Mouse (Mus musculus) G1E (cell line): ENCODE measurements around the gene Pik3cd. TPM values are rescaled to one million over a fixed set of nuclear protein-coding genes. Genes with fewer than 3 reads are reported as not detected.

Source experiments
- ATAC-seq: 2 replicates; pipeline ENCODE4 v1.8.0; 2016; ENCODE audit warnings: mild to moderate bottlenecking; ENCODE audit not compliant: insufficient number of reproducible peaks, poor library complexity, low FRiP score, severe bottlenecking; ENCODE audit errors: extremely low read depth
- DNase-seq: peaks from one replicate; pipeline ENCODE4 v3.0.0; 2012; ENCODE audit warnings: low spot score
- H3K27me3 ChIP-seq: 2 replicates; pipeline ENCODE4 v1.6.1; 2012; ENCODE audit warnings: mild to moderate bottlenecking, low read length, inconsistent platforms; ENCODE audit not compliant: insufficient read depth
- H3K36me3 ChIP-seq: replicated peaks from 2 replicates; pipeline ENCODE3; 2012; ENCODE audit warnings: mild to moderate bottlenecking, inconsistent platforms
- H3K4me1 ChIP-seq: 2 replicates; pipeline ENCODE4 v1.6.1; 2012; ENCODE audit warnings: low read depth, low read length, inconsistent platforms, mixed read lengths; ENCODE audit not compliant: insufficient read depth
- H3K4me3 ChIP-seq: 2 replicates; pipeline ENCODE4 v1.5.1; 2012; ENCODE audit warnings: low read depth, mild to moderate bottlenecking, inconsistent platforms, low read length, moderate library complexity, mixed read lengths
- H3K9me3 ChIP-seq: replicated peaks from 2 replicates; pipeline ENCODE4 v1.6.1; 2012; ENCODE audit warnings: inconsistent platforms
- CTCF ChIP-seq: IDR thresholded peaks from 2 replicates; pipeline ENCODE4 v1.5.1; 2012; ENCODE audit warnings: low read depth, low read length, inconsistent platforms, mixed read lengths
- GATA1 ChIP-seq: IDR thresholded peaks from 2 replicates; pipeline ENCODE4 v1.6.1; 2012; ENCODE audit warnings: borderline replicate concordance, low read length, inconsistent platforms, mixed read lengths
- GATA2 ChIP-seq: IDR thresholded peaks from 2 replicates; pipeline ENCODE4 v1.6.1; 2012; ENCODE audit warnings: low read depth, low read length, inconsistent platforms, borderline replicate concordance
- POLR2AphosphoS5 ChIP-seq: IDR thresholded peaks from 2 replicates; pipeline ENCODE4 v1.6.1; 2012; ENCODE audit warnings: low read depth, low read length, inconsistent platforms; ENCODE audit not compliant: insufficient replicate concordance
- TAL1 ChIP-seq: conservative IDR thresholded peaks from 2 replicates; pipeline ENCODE4 v1.6.1; 2012; ENCODE audit warnings: low read depth, low read length, inconsistent platforms, mixed read lengths
- polyA plus RNA-seq: library from polyadenylated mRNA; stranded (reverse); fragments of >175 nt; gene quantifications from 2 replicates; pipeline ENCODE4 v1.2.3, GENCODE M21; 2012
- total RNA-seq, 2 experiments: library from RNA; stranded (forward) in 1 of 2; stranded (reverse) in 1 of 2; fragments of 200-1000 nt in 1 of 2; fragments of >200 nt in 1 of 2; fragmentation: Nextera tagmentation in 1 of 2; gene quantifications; 2 replicates each; pipeline ENCODE4 v1.2.3; 2014 to 2017

Gene Pik3cd
- total and polyA plus RNA-seq, 3 experiments, result 17.3 to 40.3 (median 24.0) TPM

DNA sequence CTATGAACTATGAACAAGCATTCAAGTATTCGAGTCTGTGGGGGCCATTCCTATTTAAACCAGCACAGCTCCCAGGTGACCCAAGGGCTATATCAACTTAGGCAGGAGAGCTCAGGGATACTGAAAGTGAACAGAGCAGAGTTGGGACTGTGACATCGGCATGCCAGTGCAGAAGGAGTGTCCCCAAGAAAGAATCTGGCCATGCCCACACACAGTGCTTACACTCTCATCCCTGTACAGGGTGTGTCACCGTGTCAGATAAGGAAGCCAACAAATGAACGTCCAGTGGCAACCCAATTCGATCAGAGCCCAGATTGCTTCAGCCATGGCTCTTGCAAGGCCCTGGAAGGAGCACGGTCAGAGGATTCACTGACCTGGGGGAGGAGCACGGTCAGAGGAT lies 2.9 kb upstream of the Pik3cd start:
- no peak overlapping the region for H3K4me3 ChIP-seq

DNA sequence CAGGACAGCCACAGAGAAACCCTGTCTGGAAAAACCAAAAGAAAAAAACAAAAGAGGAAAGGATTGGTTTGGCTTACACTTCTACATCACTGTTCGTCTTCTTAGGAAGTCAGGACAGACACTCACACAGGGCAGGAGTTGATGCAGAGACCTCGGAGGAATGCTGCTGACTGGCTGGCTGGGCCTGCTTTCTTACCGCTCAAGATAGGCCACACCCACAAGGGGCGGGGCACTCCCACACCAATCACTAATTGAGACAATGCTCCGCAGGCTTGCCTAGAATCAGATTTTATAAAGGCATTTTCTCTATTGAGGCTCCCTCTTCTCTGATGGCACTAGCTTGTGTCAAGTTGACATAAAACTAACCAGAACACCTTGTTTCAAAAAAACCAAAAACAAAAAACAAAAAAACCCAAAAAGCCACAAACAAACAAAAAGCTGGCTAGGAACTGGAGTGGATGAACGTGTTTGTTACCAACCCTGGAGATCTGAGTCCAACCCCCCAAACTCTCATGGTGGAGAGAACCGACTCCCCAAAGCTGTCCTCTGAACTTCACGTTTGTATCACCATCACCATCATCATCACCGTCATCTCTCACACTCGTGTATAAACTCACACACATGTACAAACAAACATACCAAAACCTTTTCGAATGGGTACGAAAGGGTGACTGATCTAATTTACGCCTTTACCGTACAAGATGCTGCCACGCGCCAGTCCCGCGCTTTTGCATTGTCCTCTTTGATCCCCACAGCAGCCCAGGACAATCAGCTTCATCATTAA lies 753 bp downstream of the Pik3cd start:
- no peaks in the 10 kb centered on the region for H3K9me3 ChIP-seq
- no peaks in the 10 kb centered on the region for H3K36me3 ChIP-seq
- no peak for TF ChIP-seq GATA2
- TF ChIP-seq CTCF, result no peak
- no peak for TF ChIP-seq POLR2AphosphoS5
- no peak for TF ChIP-seq TAL1
- TF ChIP-seq GATA1, result no peak
- peaks cover 16% of the 10 kb centered on the region for H3K4me1 ChIP-seq
- DNase-seq (no peak), ATAC-seq (no peak)
- no peak overlapping the region for H3K4me3 ChIP-seq
- no peaks in the 10 kb centered on the region for H3K27me3 ChIP-seq

More for the DNA sequence above, 2.9 kb upstream of the Pik3cd start:
- TF ChIP-seq TAL1 (no peak), CTCF (no peak), POLR2AphosphoS5 (no peak), GATA1 (no peak), GATA2 (no peak)
- Histone ChIP-seq H3K36me3 (no peaks in the 10 kb centered on the region), H3K4me1 (peaks cover 9% of the 10 kb centered on the region), H3K27me3 (no peaks in the 10 kb centered on the region), H3K9me3 (no peaks in the 10 kb centered on the region)
- ATAC-seq (no peak), DNase-seq (no peak)

DNA sequence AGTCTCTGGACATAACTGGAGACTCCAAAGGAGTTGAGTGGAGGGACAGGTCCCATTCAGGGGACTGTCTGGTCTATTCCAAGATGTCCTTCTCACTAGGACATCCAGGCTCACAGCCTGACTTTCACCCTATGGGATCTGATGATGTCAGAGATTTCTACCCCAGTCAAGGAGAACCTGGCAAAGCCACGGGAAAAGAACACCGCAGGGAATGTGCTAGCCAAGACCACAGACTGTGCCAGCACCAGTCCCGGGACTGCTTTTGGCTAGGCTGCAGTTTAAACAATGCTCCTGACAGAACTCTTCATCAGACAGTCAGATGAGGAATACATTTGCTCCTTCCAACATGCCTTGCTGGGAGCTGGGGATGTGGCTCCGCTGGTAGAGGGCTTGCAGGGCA lies 2.4 kb downstream of the Pik3cd start:
- DNase-seq (no peak), ATAC-seq (no peak)
- TF ChIP-seq GATA2 (no peak), CTCF (no peak), TAL1 (no peak), GATA1 (no peak), POLR2AphosphoS5 (no peak)
- no peaks in the 10 kb centered on the region for H3K9me3 ChIP-seq
- H3K4me3 ChIP-seq, result no peak overlapping the region
- peaks cover 20% of the 10 kb centered on the region for H3K4me1 ChIP-seq
- H3K36me3 ChIP-seq, result peaks cover 6% of the 10 kb centered on the region
- no peaks in the 10 kb centered on the region for H3K27me3 ChIP-seq

DNA sequence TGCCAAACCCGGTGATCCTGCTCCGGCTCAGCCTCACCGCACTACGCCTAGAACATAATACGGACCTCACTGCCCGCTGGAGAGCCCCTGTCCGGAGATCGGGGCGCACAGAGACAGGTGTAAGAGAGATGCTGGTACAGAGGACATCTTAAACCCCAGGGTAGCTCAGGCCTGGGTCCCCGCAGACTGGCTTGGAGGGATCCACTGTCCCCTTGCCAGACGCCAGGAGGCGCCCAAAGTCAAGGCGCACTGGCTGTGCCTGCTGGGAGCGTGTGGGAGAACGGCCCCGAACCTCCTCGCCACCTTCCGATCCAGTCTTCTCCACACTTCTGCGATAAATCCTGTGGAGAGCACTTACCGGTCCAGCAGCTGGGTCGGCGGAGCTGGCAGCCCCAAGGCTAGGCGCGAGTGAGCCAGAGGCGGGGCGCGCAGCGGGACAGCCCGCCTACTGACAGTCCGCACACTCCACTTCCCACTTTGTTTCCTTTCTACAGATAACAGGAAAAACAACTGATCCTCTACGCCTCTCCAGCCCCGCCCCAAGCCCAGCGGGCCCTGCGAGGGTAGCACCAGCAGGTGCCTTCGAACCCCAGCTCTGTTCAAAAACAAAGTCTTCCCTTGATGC lies 4.1 kb downstream of the Pik3cd start:
- ATAC-seq (peak; percentile 51), DNase-seq (peak; percentile 61)
- H3K4me3 ChIP-seq, result peak overlapping the region; percentile 76
- H3K36me3 ChIP-seq, result peaks cover 13% of the 10 kb centered on the region
- no peaks in the 10 kb centered on the region for H3K27me3 ChIP-seq
- peaks cover 27% of the 10 kb centered on the region for H3K4me1 ChIP-seq
- TF ChIP-seq GATA1 (no peak), GATA2 (no peak), TAL1 (no peak), POLR2AphosphoS5 (no peak), CTCF (0 out of 2 replicates have a peak, but pooled peaks have one; percentile 17)
- no peaks in the 10 kb centered on the region for H3K9me3 ChIP-seq

DNA sequence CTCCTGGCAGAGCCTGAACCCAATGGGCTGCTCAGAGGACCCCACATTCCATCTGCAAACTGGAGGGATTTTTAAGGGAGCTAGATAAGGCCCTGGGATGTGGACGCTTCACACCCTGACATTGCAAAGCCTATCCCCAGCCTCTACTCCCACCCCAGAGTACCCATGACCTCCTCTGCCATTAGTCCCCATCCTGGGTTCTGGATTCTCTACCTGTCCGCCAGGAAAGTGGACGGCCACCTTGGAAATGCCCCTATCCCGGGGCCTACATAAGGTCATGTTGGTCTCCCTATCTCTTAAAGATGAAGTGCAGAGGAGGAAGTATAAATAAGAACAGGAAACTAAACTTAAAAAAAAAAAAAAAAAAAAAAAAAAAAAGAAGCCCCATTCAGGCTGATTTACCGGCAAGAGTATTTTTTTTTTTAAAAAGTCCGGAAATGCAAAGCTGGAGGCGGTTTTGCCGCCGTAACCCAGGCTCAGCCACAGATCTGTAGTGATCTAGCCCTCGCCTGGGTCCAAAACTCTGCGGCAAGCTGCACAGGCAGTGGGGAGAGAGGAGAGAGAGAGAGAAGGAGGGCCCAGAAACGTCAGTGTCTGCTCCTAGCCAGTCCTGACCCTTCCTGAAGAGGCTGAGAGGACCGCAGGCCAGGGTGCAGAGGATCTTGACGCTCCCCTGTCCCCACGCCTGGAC lies 4.7 kb downstream of the Pik3cd start:
- Histone ChIP-seq H3K9me3 (no peaks in the 10 kb centered on the region), H3K4me1 (peaks cover 33% of the 10 kb centered on the region), H3K36me3 (peaks cover 17% of the 10 kb centered on the region), H3K27me3 (no peaks in the 10 kb centered on the region), H3K4me3 (peak overlapping the region; percentile 76)
- DNase-seq, result no peak
- ATAC-seq, result no peak
- TF ChIP-seq GATA1 (no peak), GATA2 (no peak), CTCF (no peak), POLR2AphosphoS5 (no peak), TAL1 (no peak)
